Mouse (Mus musculus): ENCODE measurements around the gene Ceacam19.

- TF ChIP-seq CTCF (IDR thresholded peaks at IDR 0.05; ENCODE audit: control insufficient read depth, insufficient read depth, insufficient read length) (no peak), MAX (IDR thresholded peaks at IDR 0.05) (no peak), CEBPB (IDR thresholded peaks at IDR 0.05; ENCODE audit: low read depth) (no peak)
Observed at GRCm38 (mm10) chr7:19932877-19933809, 45.4 kb upstream of the Ceacam19 start.
